Mouse (Mus musculus) kidney, postnatal 0 days (tissue): Measurements from ENCODE around the gene Sarnp. TPM values are rescaled to one million over a fixed set of nuclear protein-coding genes. Genes with fewer than 3 reads are reported as not detected.

Experiments used
- ATAC-seq: fragments of 200-750 bp; cut with Nextera tagmentation; replicated peaks from 2 replicates; pipeline ENCODE4 v1.8.0; 2017; ENCODE audit warnings: low read depth, moderate number of reproducible peaks, moderate TSS enrichment, moderate library complexity; ENCODE audit not compliant: low FRiP score
- DNase-seq: peaks from one replicate; pipeline ENCODE4 v3.0.0-alpha.2; 2016; ENCODE audit warnings: low spot score
- H3K27ac ChIP-seq: fragments of 300-500 bp; sonication (generic); 2 replicates; pipeline ENCODE4 v1.5.1; 2014; ENCODE audit warnings: mild to moderate bottlenecking
- H3K27me3 ChIP-seq: fragments of 300-500 bp; sonication (generic); 2 replicates; pipeline ENCODE4 v1.6.1; 2014; ENCODE audit warnings: low read length, mixed read lengths; ENCODE audit not compliant: insufficient read depth
- H3K36me3 ChIP-seq: fragments of 300-500 bp; sonication (generic); 2 replicates; pipeline ENCODE4 v1.6.1; 2014; ENCODE audit warnings: low read length, mixed read lengths; ENCODE audit not compliant: insufficient read depth
- H3K4me1 ChIP-seq: fragments of 300-500 bp; sonication (generic); replicated peaks from 2 replicates; pipeline ENCODE4 v1.6.1; 2014; ENCODE audit warnings: antibody characterized with exemption, low read length, mixed read lengths; ENCODE audit not compliant: insufficient read depth
- H3K4me2 ChIP-seq: fragments of 300-500 bp; sonication (generic); 2 replicates; pipeline ENCODE4 v1.6.1; 2014; ENCODE audit warnings: mild to moderate bottlenecking, low read length, moderate library complexity, mixed read lengths
- H3K4me3 ChIP-seq: fragments of 300-500 bp; sonication (generic); replicated peaks from 2 replicates; pipeline ENCODE4 v1.5.1; 2014; ENCODE audit warnings: low read depth, low read length
- H3K9ac ChIP-seq: fragments of 300-500 bp; sonication (generic); 2 replicates; pipeline ENCODE4 v1.6.1; 2014; ENCODE audit warnings: low read depth, low read length
- H3K9me3 ChIP-seq: fragments of 300-500 bp; sonication (generic); replicated peaks from 2 replicates; pipeline ENCODE4 v1.6.1; 2016; ENCODE audit warnings: low read length, inconsistent platforms, mixed read lengths
- CTCF ChIP-seq: IDR thresholded peaks from 2 replicates; pipeline ENCODE4 v1.5.1; 2016; ENCODE audit warnings: antibody characterized with exemption, low read depth, mild to moderate bottlenecking, moderate library complexity
- whole genome bisulfite sequencing: fragments of 180-500 bp; shearing (Covaris S2); extraction: QIAGEN DNeasy Blood & Tissue Kit; methylation state at CpG from one replicate; pipeline ENCODE4 v1.1.7; 2014; 5-methylcytosine and 5-hydroxymethylcytosine counted together
- polyA plus RNA-seq: library from polyadenylated mRNA; unstranded; fragments of >200 nt; fragmentation: Nextera tagmentation; extraction: Ambion mirVana; gene quantifications from 2 replicates; pipeline ENCODE4 v1.2.1, GENCODE M21; 2015

The Sarnp gene
- polyA plus RNA-seq, 1 experiment from 2014 or later = 164 TPM

DNA sequence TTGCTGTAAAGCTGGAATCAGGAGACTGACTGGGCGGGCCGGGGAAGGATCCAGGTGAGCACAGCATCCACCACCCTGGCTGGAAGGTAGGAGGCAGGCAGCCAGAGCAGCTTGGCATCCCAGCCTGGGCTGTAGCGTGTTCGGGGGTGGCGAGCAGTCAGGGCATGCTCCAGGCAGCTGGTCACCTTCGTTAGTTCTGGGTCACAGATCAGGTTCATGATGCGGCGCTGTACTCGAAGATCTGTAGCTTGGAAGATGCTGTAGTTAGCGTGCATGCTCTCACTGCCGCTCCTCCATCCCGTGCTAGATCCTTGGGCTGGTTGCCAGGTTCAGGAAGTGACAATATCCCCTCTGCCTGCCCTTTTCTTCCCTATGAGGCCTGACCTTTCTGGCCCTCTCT lies 96.6 kb downstream of the Sarnp start:
- Histone ChIP-seq H3K4me3 (no peak overlapping the region), H3K27me3 (no peaks in the 10 kb centered on the region), H3K36me3 (peaks cover 30% of the 10 kb centered on the region; the same call in 1 of the 2 replicates), H3K4me2 (no peak overlapping the region), H3K9me3 (no peaks in the 10 kb centered on the region), H3K9ac (no peak overlapping the region), H3K27ac (no peak overlapping the region), H3K4me1 (peaks cover 12% of the 10 kb centered on the region)
- 60% methylated on average over 12 of the region's 12 CpGs for WGBS
- TF ChIP-seq CTCF = no peak
- DNase-seq = no peak
- no peak for ATAC-seq

DNA sequence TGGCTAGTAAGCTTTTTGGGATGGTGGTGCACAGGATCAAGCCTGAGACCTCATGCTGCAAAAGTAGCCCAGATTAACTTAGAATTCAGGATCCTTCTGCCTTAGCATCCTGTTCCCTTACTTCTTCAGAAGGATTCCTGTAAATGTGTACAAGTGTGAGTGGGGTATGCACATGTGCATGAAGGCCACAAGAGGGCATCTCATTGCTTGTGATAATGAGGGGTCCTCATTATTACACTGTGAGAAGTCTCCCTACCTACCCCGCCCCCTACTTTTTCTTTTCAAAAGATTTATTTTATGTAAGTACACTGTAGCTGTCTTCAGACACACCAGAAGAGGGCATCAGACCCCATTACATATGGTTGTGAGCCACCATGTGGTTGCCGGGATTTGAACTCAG lies 98.4 kb downstream of the Sarnp start:
- no peak for ATAC-seq
- H3K9ac ChIP-seq = no peak overlapping the region
- peak; percentile 54 for TF ChIP-seq CTCF
- peaks cover 14% of the 10 kb centered on the region for H3K4me1 ChIP-seq
- no peak overlapping the region for H3K4me2 ChIP-seq
- H3K36me3 ChIP-seq = peaks cover 30% of the 10 kb centered on the region; the same call in 1 of the 2 replicates
- no peaks in the 10 kb centered on the region for H3K27me3 ChIP-seq
- WGBS = 96% methylated on average over 2 of the region's 2 CpGs
- H3K9me3 ChIP-seq = no peaks in the 10 kb centered on the region
- no peak overlapping the region for H3K27ac ChIP-seq
- DNase-seq = no peak
- H3K4me3 ChIP-seq = no peak overlapping the region

DNA sequence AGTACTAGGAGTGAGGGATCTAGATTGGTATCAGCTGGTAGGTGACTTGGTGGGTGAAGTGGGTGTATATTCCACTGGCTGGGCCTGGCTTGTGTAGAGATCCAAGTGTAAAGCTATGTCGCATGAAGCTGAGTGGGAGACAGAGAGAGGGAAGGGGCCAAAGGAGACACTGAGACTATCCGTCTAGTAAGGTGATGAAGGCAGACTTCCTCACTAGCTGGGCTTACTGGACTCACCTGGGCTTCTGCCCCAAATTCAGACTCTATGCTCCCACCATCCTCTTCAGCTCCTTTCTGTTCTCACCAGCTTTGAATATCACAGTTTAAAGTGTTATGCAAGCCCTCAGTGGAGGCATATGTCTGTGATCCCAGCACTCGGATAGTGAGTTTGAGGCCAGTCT lies 99.5 kb downstream of the Sarnp start:
- WGBS = 81% methylated on average over 3 of the region's 3 CpGs
- peaks cover 30% of the 10 kb centered on the region; the same call in 1 of the 2 replicates for H3K36me3 ChIP-seq

DNA sequence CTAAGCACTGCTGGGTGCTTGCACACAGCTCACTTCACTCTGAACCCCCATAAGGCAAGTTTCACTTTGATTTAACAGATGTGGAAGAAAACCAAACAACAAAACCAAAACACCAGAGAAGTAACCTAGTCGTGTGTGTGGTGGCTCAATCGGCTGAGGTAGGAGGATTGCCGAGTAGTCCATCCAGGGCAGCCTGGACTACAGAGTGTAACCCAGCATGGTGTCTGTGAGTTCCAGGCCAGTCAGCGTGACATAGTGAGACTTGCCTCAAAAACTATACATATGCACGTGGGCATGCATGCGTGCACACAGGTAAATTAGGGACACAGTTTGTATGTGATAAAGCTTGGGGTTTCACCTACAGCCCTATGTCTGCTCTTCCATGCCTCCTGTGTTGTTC lies 100.3 kb downstream of the Sarnp start:
- Histone ChIP-seq H3K4me1 (peaks cover 33% of the 10 kb centered on the region), H3K27ac (no peak overlapping the region), H3K4me3 (no peak overlapping the region), H3K9me3 (no peaks in the 10 kb centered on the region), H3K27me3 (no peaks in the 10 kb centered on the region), H3K4me2 (no peak overlapping the region), H3K36me3 (peaks cover 30% of the 10 kb centered on the region; the same call in 1 of the 2 replicates), H3K9ac (no peak overlapping the region)
- WGBS = 87% methylated on average over 6 of the region's 6 CpGs
- no peak for TF ChIP-seq CTCF
- no peak for ATAC-seq
- DNase-seq = no peak

More for the DNA sequence above, 99.5 kb downstream of the Sarnp start:
- H3K9ac ChIP-seq = no peak overlapping the region
- no peak overlapping the region for H3K4me3 ChIP-seq
- no peak for DNase-seq
- no peak overlapping the region for H3K4me2 ChIP-seq
- H3K9me3 ChIP-seq = no peaks in the 10 kb centered on the region
- ATAC-seq = no peak
- no peaks in the 10 kb centered on the region for H3K27me3 ChIP-seq
- no peak overlapping the region for H3K27ac ChIP-seq
- peaks cover 25% of the 10 kb centered on the region for H3K4me1 ChIP-seq
- TF ChIP-seq CTCF = no peak

DNA sequence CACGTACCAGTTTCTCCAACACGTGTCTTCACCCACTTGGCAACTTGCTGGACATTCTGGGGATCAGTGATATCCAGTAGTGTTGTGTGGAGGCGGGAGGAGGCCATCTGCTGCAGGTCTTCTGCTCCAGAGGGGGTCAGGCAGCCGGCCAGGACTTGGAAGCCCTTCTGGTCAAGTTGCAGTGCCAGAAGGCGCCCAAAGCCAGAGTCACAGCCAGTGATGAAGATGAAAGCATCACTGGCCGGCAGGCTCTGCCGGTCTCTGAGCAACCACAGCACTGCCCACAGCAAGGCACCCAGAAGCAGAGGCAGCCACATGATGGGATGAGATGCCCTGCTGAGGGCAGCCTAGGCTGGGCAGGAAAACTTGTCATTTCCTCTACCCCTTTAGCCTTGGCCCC lies 101.1 kb downstream of the Sarnp start:
- no peaks in the 10 kb centered on the region for H3K27me3 ChIP-seq
- peaks cover 30% of the 10 kb centered on the region; the same call in 1 of the 2 replicates for H3K36me3 ChIP-seq
- H3K4me2 ChIP-seq = no peak overlapping the region
- no peak overlapping the region for H3K9ac ChIP-seq
- DNase-seq = no peak
- H3K4me3 ChIP-seq = no peak overlapping the region
- peaks cover 35% of the 10 kb centered on the region for H3K4me1 ChIP-seq
- H3K27ac ChIP-seq = 0 out of 2 replicates have a peak overlapping the region, but pooled peaks have one; percentile 25
- WGBS = 70% methylated on average over 7 of the region's 7 CpGs
- ATAC-seq = no peak
- no peaks in the 10 kb centered on the region for H3K9me3 ChIP-seq
- TF ChIP-seq CTCF = no peak

DNA sequence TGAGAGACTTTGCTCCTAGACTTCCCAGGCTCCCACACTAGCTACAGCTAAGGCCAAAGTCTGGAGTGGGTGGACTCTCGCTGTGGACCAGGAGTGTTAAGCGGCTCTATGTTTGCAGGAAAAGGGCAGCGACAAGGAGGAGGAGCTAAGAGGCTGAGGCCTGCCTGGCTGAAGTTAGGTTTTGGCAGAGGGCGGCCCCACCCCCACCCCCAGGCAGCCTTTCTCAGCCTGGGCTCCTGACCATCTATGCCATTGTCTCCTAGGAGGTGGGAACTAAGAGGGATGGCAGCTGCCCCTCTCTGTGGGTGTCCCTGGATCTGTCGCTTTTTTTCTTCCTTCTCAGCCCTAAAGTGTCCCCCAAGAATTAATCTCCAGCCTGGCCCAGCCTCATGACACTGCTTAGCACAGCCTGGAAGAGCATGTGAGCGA lies 102.1 kb downstream of the Sarnp start:
- 25% methylated on average over 6 of the region's 6 CpGs for WGBS
- DNase-seq = peak; percentile 59
- H3K27ac ChIP-seq = peak overlapping the region; percentile 25

DNA sequence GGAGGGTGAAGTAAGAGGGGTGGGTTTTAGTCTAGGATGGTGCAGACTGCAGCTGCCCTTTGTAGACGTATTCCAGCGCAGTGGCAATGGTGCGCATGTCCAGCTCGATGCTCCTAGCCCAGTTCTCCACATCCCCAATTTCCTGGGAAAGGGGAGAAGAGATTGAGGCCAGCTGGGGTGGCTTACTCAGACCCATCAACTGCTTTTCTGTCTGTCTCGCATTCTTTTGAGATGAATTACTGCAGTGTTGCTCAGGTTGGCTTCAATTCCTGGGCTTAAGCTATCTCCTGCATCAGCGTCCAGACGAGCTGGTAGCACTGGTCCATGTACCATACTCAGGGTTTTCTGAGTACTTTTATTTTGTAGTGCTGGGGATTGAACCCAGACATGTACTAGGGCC lies 102.8 kb downstream of the Sarnp start:
- H3K9me3 ChIP-seq = no peaks in the 10 kb centered on the region
- DNase-seq = no peak
- no peak overlapping the region for H3K4me2 ChIP-seq
- peak overlapping the region; percentile 25 for H3K27ac ChIP-seq
- peaks cover 31% of the 10 kb centered on the region for H3K4me1 ChIP-seq
- no peak overlapping the region for H3K4me3 ChIP-seq
- 73% methylated on average over 7 of the region's 7 CpGs for WGBS
- no peaks in the 10 kb centered on the region for H3K27me3 ChIP-seq
- peaks cover 15% of the 10 kb centered on the region; the same call in 1 of the 2 replicates for H3K36me3 ChIP-seq
- H3K9ac ChIP-seq = 0 out of 2 replicates have a peak overlapping the region, but pooled peaks have one; percentile 18
- no peak for ATAC-seq
- no peak for TF ChIP-seq CTCF

More for the DNA sequence above, 102.1 kb downstream of the Sarnp start:
- Histone ChIP-seq H3K4me2 (no peak overlapping the region), H3K9me3 (no peaks in the 10 kb centered on the region), H3K36me3 (peaks cover 20% of the 10 kb centered on the region; the same call in 1 of the 2 replicates), H3K9ac (0 out of 2 replicates have a peak overlapping the region, but pooled peaks have one; percentile 18), H3K4me3 (no peak overlapping the region), H3K4me1 (peaks cover 31% of the 10 kb centered on the region), H3K27me3 (no peaks in the 10 kb centered on the region)
- ATAC-seq = peak; percentile 25
- TF ChIP-seq CTCF = no peak
